Mouse (Mus musculus) kidney, adult 2 months (tissue): ENCODE measurements around the gene Cntnap2.

Experiments used
- CTCF ChIP-seq: fragments of 200-500 bp; conservative IDR thresholded peaks from 2 replicates; pipeline ENCODE4 v1.5.1; 2011; ENCODE audit warnings: low read depth, mild to moderate bottlenecking, control low read depth, low read length, moderate library complexity, mixed read lengths; ENCODE audit not compliant: insufficient read depth, insufficient read length
- POLR2A ChIP-seq: fragments of 200-500 bp; IDR thresholded peaks from one replicate; pipeline ENCODE4 v1.6.1; 2011; ENCODE audit warnings: low read depth, low read length, control low read depth

GRCm38 (mm10) chr6:46575055-46575454, 1515.9 kb downstream of the Cntnap2 start:
- TF ChIP-seq CTCF = no peak
- no peak for TF ChIP-seq POLR2A
